Mouse (Mus musculus): ENCODE measurements at regions not wholly inside any gene's neighbourhood (a gene's known extent, or its start where the extent isn't known, plus 50 kb on each side); places are given as distances from the start of the nearest gene placed in this dataset.

DNA sequence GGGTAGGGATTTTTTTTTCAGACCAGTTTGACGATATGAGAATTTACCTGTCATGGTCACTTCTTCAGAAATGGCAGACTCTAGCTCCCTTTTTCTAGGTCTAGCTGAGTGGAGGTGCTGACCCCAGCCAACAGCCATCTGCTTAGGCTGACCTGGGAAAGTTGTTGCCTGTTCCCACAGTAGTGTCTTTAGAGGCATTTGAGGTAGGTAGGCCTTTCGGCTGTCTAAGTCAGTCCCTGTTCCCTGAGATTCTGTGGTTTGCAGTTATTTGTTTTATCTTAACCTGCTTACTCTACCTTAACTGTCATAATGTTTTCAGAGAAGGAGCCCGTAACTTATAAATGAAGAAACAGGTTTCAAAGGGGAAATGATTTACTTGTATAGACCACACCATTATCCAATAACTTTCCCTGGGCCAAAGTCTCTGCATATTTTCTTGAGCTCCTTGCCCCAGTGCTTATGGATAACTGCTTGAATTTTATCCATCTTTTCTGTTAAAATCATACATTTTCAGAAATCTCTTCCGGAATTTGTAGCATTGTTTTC is 59.8 kb upstream of the Rgmb start:
- ATAC-seq (replicated peaks in 1 of 2; ENCODE audit: insufficient read depth in 1 of 2, low FRiP score in 2 of 2, low TSS enrichment in 1 of 2, low read depth in 1 of 2, poor library complexity in 2 of 2, severe bottlenecking in 2 of 2), result no peak

DNA sequence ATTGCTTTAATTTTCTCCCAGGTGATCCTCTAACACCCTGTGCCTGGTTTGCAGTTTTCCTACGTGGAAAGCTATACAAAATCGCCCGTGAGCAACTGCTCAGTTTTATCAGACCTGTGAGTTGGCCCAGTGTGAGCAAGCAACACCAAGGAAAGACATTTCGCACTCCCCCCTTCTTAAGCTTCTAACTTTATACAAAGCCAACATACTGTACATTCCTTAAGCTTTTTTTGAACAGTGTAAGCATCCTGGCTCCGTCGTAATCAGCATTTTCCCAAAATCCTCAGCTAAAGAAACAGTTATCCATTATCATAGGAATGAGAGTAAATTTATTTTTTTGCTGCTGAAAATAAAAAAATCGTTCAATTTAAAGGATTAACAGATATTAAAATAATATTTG is 52.0 kb upstream of the Rgmb start:
- ATAC-seq (replicated peaks in 1 of 2; ENCODE audit: insufficient read depth in 1 of 2, low FRiP score in 2 of 2, low TSS enrichment in 1 of 2, low read depth in 1 of 2, poor library complexity in 2 of 2, severe bottlenecking in 2 of 2), result no peak

DNA sequence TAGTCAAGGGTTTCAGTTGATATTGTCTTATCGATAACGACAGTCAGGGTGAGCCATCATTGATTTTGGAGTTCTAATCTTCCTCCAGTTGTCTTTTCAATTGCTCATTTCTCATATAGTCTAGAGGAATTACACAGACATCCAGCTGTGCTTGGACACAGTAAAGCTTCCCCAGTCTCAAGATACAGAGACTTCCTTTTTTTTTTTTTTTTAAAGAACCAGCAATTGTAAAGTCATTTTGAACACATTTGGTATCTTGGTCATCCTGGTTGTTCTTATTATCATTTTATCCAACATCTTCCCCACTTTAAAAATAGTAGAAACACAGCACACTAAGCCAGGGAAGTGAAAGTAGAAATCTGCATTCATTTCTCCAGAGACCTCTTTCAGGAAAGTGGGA is 51.4 kb upstream of the Rgmb start:
- no peak for ATAC-seq (replicated peaks in 1 of 2; ENCODE audit: insufficient read depth in 1 of 2, low FRiP score in 2 of 2, low TSS enrichment in 1 of 2, low read depth in 1 of 2, poor library complexity in 2 of 2, severe bottlenecking in 2 of 2)

All from hematopoietic stem cell, adult 5-6 weeks (primary cell).